Mouse (Mus musculus) liver, adult 2 months (tissue): ENCODE measurements at regions not wholly inside any gene's neighbourhood (a gene's known extent, or its start where the extent isn't known, plus 50 kb on each side); places are given as distances from the start of the nearest gene placed in this dataset.

Source experiments
- CTCF ChIP-seq: fragments of 200-500 bp; IDR thresholded peaks from 2 replicates; pipeline ENCODE4 v1.5.1; 2011; ENCODE audit warnings: low read depth, low read length, control low read depth
- POLR2A ChIP-seq: fragments of 200-500 bp; IDR thresholded peaks from 2 replicates; pipeline ENCODE4 v1.6.1; 2011; ENCODE audit warnings: low read length, control low read depth; ENCODE audit not compliant: insufficient read depth; ENCODE audit errors: extremely low read depth

DNA sequence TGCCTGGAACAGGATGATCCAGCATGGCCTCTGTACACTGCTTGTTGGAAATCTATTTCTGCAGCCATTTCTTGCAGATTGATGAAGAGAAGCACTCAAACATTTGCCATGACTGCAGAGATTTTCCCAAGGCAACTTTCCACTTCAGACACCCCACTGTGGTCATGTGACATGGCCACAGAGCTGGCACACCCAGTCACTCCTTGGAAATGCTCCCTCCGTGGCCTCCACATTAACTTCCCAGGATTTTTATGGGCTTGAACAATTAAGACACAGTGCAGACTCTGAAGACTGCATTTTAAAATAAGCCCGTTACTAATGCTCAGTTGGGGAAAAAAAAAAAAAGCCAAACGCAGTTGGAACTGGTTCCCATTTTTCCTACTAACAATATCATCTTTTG, 80.2 kb upstream of the Sptlc3 start:
- no peak for TF ChIP-seq CTCF
- no peak for TF ChIP-seq POLR2A
